Mouse (Mus musculus): ENCODE data around the gene Trhde.

The Trhde gene

DNA sequence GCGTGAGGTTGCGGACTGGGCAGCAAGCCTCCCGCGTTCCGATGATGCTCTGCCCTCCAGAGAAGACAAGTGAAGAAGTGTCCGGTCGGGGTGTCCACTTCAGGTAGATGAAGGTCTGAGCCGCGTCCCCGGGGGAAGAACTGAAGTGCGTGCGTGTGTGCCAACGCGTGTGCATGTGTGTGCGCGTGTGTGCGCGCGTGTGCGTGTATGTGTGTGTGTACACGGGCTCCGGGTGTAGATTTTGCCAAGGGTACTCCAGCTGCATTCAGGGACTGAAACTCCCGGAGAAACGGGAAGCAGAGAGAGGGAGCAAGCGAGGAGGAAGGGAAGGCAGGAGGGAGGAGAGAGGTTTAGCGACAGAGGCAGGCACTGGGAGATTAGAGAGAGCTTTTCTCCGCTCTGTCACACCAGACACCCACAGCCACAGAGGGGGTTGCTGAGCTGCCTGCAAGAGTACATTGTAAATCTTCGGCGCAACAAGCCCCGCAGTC, at the start of gene Trhde:
Trhde (minus strand) TSS at position 147 of the 491 bp plus-strand sequence.
- no peak for DNase-seq

DNA sequence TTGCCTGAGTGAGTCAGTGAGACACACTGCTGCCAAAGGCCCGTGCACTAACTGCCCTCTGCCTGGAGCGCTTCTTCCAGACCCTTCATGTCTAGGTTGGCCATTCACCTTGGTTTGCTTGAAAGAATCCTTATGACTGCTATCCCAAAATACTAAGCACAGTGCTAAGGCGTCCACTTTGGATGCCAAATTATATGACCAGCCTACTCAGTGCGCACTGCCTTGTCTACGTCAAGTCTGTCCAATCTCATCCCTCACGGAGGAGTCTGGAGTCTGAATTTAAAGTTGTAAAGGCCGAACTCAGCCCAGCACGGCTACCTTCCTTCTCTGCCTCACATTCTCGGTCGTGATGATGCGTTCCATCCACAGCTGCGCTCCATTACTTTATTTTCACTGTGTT, 39.9 kb upstream of the Trhde start:
- DNase-seq = no peak

DNA sequence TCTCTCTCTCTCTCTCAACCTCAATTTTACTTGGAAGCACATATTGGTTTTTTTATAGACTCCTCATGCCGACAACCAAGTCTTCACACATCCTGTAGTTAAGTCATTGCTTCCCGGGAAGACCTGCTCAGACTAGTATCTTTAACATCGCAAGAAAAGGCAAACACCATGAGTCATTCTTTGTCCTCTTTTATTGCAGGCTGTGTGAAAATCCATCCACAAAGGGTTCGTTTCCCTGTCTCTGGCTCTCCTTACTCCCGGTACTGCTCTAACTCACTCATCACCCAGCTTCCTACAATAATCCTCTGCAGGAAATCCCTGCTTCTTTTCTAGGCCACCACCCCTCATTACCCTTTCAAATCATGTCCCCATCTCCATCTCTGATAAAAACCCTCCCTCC, 39.3 kb upstream of the Trhde start:
- no peak for DNase-seq

GRCm38 (mm10) chr10:114831313-114831712, 29.2 kb upstream of the Trhde start:
- DNase-seq = no peak

GRCm38 (mm10) chr10:114808799-114809198, 6.7 kb upstream of the Trhde start:
- DNase-seq = no peak

DNA sequence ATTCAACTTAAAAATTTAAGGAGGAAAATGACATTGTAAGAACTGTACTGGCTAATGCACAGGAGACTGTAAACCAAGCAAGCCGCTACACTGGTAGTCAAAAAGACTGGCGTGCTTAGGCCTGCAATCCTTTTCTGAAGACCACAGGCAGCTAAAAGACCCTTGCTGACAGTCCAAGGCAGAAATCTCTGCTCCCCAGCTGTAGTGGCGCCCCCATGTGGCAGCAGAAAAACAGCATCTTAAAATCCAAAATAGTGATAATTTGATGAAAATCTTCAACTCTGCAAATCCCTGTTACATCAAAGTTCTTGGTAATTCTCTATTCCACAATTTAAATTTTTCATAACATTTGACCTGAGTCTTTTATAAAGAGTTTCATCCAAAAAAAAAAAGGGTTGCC, 3.8 kb upstream of the Trhde start:
- DNase-seq = no peak

DNA sequence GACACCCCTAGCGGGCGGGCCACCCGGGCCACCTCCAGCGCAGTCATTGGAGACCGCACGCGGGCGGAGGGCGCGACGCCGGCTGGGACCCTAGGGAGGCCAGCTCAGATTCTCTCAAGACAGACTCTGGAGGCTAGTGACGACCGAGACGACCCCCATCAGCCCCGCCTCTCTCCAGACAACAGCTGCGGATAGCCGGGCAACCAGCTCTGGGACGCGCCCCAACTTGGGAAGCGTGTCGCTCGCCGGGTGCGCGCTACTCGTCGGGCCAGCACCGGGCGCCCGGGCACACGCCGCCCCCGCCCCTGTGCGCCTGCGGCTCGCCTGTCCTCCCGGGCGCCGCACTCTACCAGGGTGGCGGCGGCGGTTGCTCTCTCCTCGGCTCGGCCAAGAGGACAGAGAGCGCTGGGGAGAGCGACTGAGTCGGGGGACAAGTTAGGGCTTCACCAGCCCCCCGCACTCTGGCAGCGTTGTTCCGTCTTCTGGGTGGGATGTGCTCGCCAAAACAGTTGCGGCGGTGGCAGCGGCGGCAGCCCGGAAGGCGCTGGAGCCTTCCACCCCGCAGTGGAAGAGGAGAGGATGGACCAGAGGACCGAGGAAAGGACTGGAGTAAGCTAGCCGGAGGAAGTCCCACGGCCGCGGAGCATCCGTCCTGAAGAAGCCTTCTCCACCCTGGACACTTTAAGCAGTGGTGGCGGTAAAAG, 498 bp downstream of the Trhde start:
- DNase-seq = no peak

DNA sequence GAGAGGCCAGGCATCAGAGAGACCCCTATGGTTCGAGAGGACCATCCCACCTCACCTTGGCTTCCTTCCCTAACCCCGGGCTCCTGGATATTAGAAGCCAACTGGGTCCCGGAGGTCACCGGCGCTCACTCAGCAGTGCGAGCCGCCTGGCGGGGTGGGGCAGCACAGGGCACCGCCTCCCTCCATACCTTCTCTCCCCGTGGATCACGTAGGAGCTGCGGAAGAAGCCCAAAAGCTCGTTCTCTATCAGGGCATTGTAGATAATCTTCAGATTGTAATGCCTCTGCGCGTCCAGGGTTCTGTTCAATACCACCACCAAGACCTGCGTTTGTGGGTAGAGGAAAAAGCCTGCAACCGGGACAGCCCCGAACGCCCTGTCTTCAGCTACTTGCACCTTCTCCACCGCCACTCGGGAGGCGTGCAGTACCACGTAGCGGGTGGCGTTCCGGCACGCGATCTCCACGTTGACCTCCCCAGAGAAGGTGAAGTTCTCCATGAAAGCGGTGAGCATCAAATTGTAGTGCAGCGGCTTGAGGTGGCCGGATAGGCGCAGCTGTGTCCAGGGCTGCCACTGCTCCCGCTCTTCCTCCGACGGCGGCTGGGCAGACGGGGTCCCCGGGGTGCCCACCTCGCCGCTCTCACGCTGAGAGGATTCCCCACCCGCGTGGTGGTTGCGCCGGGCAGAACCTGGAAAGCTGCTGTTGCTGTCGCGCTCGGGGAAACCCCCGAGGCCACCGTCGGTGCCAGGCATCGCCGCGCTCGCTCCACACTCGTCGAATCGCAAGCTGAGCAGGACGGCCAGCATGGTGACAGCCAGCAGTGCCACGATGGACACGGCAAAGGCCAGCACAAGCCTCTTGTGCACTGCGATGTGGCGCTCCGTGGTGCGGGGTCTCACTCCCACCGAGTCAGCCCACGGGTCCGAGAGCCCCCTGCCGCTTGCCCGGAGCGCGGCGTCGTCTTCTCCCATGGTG, 1.5 kb downstream of the Trhde start:
- no peak for DNase-seq

DNA sequence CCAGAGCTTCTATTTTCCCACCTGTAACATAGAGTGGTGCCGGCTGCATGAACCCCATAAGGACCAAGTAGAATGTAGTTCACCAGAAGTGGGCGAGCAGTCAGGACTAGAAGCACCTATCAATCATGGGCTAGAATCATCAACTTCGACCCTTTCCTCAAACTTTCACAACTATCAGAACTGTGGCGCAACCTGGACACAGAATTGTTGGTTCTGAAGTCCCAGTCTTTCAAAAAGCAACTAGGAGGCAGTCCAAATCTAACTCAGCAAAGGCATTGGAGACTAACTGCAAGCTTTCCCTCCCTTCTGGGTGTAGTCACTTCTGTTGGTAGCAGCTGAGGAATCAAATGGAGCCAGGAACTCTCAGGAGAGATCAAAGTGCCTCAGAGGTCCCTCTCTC, 2.6 kb downstream of the Trhde start:
- DNase-seq = no peak

DNA sequence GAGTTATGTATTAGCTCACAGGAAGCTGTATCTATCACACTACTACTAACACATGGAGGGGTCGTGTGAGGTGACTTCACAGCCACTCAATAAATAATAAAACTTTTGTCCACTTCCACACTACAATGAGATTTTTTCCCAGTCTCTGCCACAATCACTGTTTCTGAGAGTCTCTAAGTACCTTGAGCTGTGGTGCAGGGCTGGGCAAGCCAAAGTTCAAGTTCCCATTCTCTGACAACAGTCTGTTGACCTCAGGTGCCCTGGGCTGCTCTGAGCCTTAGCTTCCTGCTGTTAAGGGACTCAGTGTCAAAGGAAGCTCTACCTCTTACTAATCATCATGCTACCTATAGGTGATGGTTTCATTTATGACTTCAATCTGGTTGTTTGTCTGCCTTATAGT, 3.3 kb downstream of the Trhde start:
- DNase-seq = no peak

DNA sequence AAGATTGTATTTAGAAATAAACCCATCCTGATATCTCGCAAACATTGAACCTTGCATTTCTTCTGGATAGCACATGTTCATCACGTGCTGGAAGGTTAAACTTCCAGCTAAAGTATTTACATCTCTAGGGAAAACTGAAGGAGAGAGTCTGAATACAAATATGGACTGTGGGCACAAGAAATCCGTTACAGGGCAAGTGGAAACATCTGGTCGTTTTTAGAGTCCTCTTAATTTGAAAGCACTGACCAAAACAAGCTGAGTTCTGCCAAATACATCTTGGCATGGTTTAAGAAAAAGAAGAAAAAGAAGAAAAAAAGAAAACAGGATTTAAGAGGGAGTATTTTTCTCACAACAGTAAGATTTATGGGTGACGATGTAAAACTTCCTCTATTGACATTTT, 3.9 kb downstream of the Trhde start:
- DNase-seq = no peak

DNA sequence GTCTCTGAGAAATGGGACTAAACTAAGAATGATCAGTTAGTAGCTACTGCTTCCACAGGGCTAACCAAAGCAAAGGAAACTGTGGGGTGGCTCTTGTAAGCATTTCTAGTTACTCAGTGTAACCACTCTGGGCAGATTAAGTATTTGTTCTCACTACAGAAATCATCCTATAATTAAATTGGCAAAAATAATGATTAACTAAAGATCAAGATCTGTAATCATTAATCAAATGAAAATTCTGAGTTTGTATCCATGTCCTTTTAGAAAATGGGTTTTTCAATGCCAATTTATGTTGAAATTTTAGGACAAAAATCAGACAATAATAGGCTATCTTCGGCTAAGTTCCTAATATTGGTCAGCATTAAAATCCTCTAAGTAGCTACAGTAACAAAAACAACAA, 4.4 kb downstream of the Trhde start:
- no peak for DNase-seq

- DNase-seq = no peak
Observed at GRCm38 (mm10) chr10:114796872-114797271, 5.2 kb downstream of the Trhde start.

DNA sequence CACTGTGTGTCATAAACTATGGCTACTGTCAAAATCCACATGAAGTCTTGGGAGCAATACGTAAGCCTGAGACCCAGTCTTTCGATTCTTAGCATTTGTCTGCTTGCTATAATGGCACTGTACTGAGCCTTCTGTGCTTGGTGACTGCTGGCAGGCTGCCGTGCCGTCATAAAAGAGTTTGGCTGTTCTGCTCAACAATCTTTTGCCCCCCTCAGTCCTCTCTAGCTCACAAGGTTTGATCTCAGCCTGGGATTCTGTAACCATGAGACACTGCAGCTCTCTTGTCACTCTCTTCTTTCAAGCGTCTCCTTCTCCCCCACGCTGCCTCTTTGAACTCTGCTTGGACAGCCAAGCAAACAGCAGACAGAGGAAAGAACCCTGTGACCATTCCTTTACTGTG, 7.9 kb downstream of the Trhde start:
- DNase-seq = no peak

DNA sequence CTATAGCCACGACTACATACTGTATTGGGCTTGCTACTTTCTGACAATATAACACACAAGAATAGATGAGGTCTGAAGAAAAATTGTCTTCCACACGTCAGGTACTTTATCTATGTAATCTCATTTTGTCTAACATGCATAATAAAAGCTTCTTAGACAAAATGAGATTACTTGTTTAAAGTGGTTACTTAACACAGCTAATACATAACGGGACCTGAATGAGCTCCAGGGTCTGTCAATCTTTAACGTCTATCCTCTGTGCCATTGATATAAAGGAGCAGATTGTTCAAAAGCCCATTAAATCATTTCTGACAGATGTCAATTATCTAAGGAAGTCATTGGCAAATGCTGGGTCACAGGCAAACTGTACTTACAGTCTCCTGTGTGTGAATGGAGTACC, 36.2 kb downstream of the Trhde start:
- DNase-seq = no peak

- no peak for DNase-seq
Observed at GRCm38 (mm10) chr10:114762125-114762524, 40.0 kb downstream of the Trhde start.

DNA sequence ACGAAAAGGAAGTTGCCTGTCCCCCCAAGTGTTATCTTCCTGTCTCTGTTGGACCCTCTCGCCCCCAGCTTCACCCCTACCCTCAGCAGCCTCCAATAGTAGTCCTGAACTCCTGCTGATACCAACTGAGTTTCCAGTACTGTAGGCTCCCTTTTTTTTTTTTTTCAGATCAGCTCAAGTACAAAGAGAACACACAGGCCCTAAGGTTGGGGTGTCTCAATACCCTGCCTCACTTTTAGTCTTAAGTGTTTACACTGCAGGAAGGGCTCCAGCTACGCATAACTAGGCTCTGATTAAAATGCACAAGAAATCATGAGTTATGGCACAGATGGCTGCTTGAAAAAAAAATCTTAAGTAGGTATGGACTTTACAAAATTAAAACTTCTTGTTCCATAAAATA, 42.9 kb downstream of the Trhde start:
- no peak for DNase-seq

- no peak for DNase-seq
Observed at GRCm38 (mm10) chr10:114758614-114759013, 43.5 kb downstream of the Trhde start.

DNA sequence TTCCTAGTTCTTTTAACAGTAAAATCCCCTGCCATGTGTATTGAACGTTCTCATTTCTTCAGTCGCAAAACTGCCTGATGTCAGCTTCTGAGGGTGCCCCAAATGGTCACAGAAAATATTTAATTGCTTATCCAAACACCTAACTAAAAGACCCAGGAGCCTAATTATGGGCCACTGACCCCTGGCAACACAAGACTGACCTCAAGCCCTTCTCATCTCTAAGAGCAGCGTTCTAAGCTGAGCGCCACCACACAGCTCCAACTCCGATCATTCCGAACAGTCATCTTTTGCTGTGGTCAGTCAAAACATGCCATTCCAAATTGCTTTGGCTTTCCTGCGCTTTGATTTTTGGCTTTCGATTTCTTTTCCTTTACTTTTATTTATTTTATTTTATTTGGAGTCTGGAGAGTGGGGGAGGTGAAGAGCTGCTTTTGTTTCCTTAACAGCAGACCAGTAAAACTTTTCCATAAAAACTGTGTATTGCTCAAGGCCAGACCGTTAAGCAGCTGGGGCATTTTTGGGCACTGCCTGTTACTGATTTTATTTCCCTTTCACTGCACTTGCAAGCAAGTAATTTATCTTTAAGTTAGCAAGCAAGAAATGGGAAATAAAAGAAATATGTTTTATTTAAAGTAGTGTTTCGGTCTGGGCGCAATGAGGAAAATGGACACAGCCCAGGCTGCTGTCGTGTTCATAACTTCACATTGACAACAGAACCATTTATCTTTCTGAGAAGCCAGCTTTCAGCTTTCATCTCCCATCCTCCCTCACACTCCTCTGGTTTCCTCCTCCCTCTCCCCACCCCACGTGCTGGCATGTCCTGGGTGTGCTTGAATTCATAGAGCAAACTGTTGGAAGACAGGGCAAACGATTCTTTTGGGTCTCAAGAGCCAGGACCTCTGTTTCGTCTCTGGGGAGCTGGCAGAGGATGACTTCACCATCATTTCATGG, 59.1 kb downstream of the Trhde start:
- no peak for DNase-seq

DNA sequence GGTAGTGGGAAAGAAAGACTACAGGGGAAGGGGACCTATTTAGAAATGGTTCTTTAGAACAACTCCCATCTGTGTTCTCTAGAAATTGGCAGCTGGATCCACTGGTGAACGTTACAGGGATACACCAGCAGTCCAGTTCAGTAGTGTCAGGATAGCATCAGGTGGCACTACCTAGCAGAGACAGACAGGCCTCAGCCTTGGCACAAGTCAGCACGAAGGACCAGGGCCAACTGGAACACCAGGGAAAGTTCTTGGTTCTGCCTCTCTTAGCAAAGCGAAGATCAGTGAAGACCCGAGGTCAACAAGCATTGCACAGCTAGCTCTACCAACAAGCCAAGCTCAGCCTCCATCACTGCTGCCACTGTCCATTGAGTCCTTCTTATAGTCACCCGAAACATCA, 62.2 kb downstream of the Trhde start:
- no peak for DNase-seq

DNA sequence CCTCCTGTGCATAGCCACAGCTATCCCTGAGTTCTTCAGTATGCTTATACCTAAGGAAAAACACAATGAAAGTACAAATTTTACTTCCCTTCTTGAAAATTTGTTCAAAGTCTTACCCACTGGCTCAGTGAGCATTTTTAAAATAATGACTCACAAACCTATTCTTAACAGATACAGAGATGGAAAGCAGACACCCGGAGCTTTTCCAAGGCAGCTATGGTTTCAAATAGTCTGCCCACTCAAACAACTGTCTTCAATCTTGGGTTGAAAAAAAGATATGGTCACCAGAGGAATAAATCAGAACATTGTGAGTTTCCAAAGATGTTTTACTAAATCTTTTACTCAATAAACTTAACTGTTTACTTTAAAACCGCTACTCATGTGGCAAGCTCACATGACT, 64.5 kb downstream of the Trhde start:
- DNase-seq = no peak

DNA sequence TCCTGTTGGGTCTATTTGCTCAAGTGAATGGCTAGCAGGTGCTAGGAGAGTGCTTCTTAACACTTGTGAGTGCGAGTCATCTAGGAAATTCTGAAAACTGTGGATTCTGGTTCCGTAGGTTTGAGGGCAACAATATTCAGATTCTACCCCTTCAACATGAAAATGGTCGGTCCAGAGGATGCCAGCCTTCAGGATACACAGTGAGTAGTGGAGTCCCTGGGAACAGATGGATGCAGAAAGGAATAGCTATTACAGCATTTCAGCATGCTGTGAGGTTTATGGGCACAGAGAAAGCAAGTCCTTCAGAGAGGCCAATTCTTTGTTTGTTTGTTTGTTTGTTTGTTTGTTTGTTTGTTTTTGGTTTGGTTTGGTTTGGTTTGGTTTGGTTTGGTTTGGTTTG, 65.7 kb downstream of the Trhde start:
- DNase-seq = no peak

DNA sequence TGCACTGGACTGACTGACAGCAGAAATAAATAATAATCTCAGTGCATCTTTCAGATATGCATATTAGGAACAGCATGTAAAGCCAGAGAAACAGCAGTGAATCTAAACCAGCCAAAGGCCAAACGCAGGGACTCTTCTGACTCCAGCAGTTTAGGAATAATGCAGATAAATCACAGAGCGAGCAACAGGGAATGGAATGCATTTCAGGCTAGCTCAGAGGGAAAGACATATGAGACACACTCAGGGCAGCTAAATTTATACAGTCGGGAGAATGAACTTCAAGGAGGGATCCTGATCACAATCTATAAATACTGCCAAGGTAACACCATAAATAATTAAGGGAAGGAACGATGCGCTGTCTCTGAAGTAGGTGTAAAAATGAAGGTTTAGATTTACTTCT, 66.4 kb downstream of the Trhde start:
- no peak for DNase-seq

All from lung, postnatal 36 days (tissue).